Mouse (Mus musculus) intestine, embryonic 14.5 days (tissue): ENCODE measurements around the gene Ndst4. TPM values are rescaled to one million over a fixed set of nuclear protein-coding genes. Genes with fewer than 3 reads are reported as not detected.

Experiments used
- ATAC-seq: fragments of 200-750 bp; cut with Nextera tagmentation; replicated peaks from 2 replicates; pipeline ENCODE4 v1.8.0; 2017; ENCODE audit warnings: low read depth, moderate number of reproducible peaks, moderate TSS enrichment, moderate library complexity; ENCODE audit not compliant: low FRiP score, low TSS enrichment
- DNase-seq: peaks from one replicate; pipeline ENCODE4 v3.0.0-alpha.2; 2018; ENCODE audit warnings: low spot score
- H3K27ac ChIP-seq: fragments of 300-500 bp; sonication (generic); 2 replicates; pipeline ENCODE4 v1.5.1; 2014; ENCODE audit warnings: low read depth, mild to moderate bottlenecking, control low read depth
- H3K27me3 ChIP-seq: fragments of 300-500 bp; sonication (generic); replicated peaks from 2 replicates; pipeline ENCODE4 v1.6.1; 2014; ENCODE audit warnings: low read length, control low read depth; ENCODE audit not compliant: control insufficient read depth, insufficient read depth
- H3K36me3 ChIP-seq: fragments of 300-500 bp; sonication (generic); 2 replicates; pipeline ENCODE4 v1.6.1; 2014; ENCODE audit warnings: low read length, control low read depth; ENCODE audit not compliant: control insufficient read depth, insufficient read depth
- H3K4me1 ChIP-seq: fragments of 300-500 bp; sonication (generic); replicated peaks from 2 replicates; pipeline ENCODE4 v1.6.1; 2014; ENCODE audit warnings: low read length, control low read depth, mixed read lengths; ENCODE audit not compliant: control insufficient read depth, insufficient read depth
- H3K4me2 ChIP-seq: fragments of 300-500 bp; sonication (generic); 2 replicates; pipeline ENCODE4 v1.6.1; 2014; ENCODE audit warnings: low read length
- H3K4me3 ChIP-seq: fragments of 300-500 bp; sonication (generic); 2 replicates; pipeline ENCODE4 v1.5.1; 2014; ENCODE audit warnings: low read depth, low read length, control low read depth, mixed read lengths
- H3K9ac ChIP-seq: fragments of 300-500 bp; sonication (generic); 2 replicates; pipeline ENCODE4 v1.6.1; 2014; ENCODE audit warnings: mild to moderate bottlenecking, low read length
- H3K9me3 ChIP-seq: fragments of 300-500 bp; sonication (generic); 2 replicates; pipeline ENCODE4 v1.6.1; 2016; ENCODE audit warnings: low read length, control low read depth; ENCODE audit not compliant: control insufficient read depth
- WGBS: fragments of 180-500 bp; shearing (Covaris S2); extraction: QIAGEN DNeasy Blood & Tissue Kit; methylation state at CpG from one replicate; pipeline ENCODE4 v1.1.7; 2014; 5-methylcytosine and 5-hydroxymethylcytosine counted together
- polyA plus RNA-seq: library from polyadenylated mRNA; unstranded; fragments of >200 nt; fragmentation: Nextera tagmentation; extraction: Ambion mirVana; gene quantifications from 2 replicates; pipeline ENCODE4 v1.2.1, GENCODE M21; 2014

The Ndst4 gene
- polyA plus RNA-seq, 1 experiment from 2014 or later = 0.83 TPM

DNA sequence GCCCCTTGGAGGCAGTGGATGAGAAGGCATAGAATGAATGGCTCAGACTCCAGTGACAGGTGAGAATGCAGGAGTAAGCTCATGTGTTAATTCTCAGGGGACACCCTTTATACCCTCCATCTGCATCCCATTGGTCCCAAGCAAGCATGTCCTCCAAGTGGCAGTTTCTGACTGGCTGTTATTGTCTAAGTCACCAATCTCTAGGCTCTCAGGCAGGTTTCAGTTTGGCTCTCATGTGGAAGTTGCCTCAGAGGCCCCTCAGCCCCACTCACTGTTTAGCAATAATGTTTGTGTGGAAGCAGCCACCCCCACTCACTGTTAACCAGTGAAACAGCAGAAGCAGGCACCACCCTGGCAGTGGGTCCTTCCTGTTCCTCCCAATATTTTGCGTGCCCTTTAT lies 353.0 kb downstream of the Ndst4 start:
- WGBS = 93% methylated on average over 1 of the region's 1 CpGs
- Histone ChIP-seq H3K27me3 (no peaks in the 10 kb centered on the region), H3K9me3 (no peaks in the 10 kb centered on the region), H3K4me1 (no peaks in the 10 kb centered on the region), H3K9ac (no peak overlapping the region), H3K36me3 (no peaks in the 10 kb centered on the region), H3K4me3 (no peak overlapping the region), H3K27ac (no peak overlapping the region), H3K4me2 (no peak overlapping the region)
- DNase-seq = no peak
- no peak for ATAC-seq

DNA sequence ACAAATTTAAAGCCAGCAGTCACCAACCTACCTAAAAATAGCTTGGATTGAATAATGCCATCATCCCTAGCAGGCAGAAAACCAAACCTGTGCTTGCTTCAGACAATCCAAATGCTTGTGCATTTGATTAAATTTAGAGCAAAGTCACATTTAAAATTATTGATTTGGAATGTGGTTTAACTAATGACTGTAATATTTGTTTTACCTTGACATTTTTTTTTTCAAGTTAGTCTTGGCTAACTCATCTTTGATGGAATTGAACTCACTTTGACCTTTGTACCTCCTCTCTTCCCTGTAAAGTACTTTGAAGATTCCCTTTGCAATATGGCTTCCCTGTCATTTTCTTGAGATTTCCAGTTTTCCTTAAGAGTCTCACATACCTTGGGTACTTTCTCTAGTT lies 356.8 kb downstream of the Ndst4 start:
- Histone ChIP-seq H3K9ac (no peak overlapping the region), H3K36me3 (no peaks in the 10 kb centered on the region)

More for the DNA sequence above, 356.8 kb downstream of the Ndst4 start:
- no peak for DNase-seq
- ATAC-seq = no peak
- H3K27me3 ChIP-seq = no peaks in the 10 kb centered on the region
- no peaks in the 10 kb centered on the region for H3K4me1 ChIP-seq
- no peak overlapping the region for H3K4me3 ChIP-seq
- no peak overlapping the region for H3K27ac ChIP-seq
- H3K4me2 ChIP-seq = no peak overlapping the region
- no peaks in the 10 kb centered on the region for H3K9me3 ChIP-seq
